Mouse (Mus musculus) neutrophil, adult 83 days (primary cell): Measurements from ENCODE around the gene Nckap5l. TPM values are rescaled to one million over a fixed set of nuclear protein-coding genes. Genes with fewer than 3 reads are reported as not detected.

Source experiments
- total RNA-seq, 2 experiments: library from RNA; stranded (reverse); gene quantifications; one replicate each; pipeline ENCODE4 v1.2.4; 2023

Gene Nckap5l
- 1 to 10 TPM; 1.7 to 2.9 TPM for total RNA-seq

GRCm38 (mm10) chr15:99457606-99458401 is at the start of gene Nckap5l:
Nckap5l (minus strand) TSS chr15:99457748.

GRCm38 (mm10) chr15:99474576-99474926 is 17.0 kb upstream of the Nckap5l start, which contains the start of gene Bcdin3d:
Bcdin3d (minus strand) TSS chr15:99474730.

GRCm38 (mm10) chr15:99392486-99393385 is 64.8 kb downstream of the Nckap5l start, which contains the start of gene Tmbim6:
Tmbim6 (plus strand) TSS chr15:99392882.

Other genes with a start within 250 kb of the Nckap5l start
- gene Kcnh3, start 232.9 kb downstream of the Nckap5l start, total RNA-seq = not detected
- gene Mcrs1, start 205.8 kb downstream of the Nckap5l start, total RNA-seq = 10 to 100 TPM; 35.0 to 41.1 TPM
- 1 to 10 TPM; 1.0 to 2.6 TPM for gene Prpf40b, start 162.7 kb downstream of the Nckap5l start, total RNA-seq
- not detected for gene Fam186b, start 161.9 kb downstream of the Nckap5l start, total RNA-seq
- gene Fmnl3, start 87.3 kb downstream of the Nckap5l start, total RNA-seq = 10 to 100 TPM; 43.9 to 48.0 TPM
- 100 to 1,000 TPM; 519 to 548 TPM for gene Tmbim6, start 64.9 kb downstream of the Nckap5l start, total RNA-seq
- gene Bcdin3d, start 17.0 kb upstream of the Nckap5l start, total RNA-seq = 1 to 10 TPM; 4.8 to 6.1 TPM
- gene Faim2, start 70.4 kb upstream of the Nckap5l start, total RNA-seq = 1 to 10 TPM in 1 of 2 experiments, under 1 TPM in 1; 0.39 to 1.2 TPM
- gene Aqp2, start 121.3 kb upstream of the Nckap5l start, total RNA-seq = not detected
- gene Aqp5, start 133.0 kb upstream of the Nckap5l start, total RNA-seq = not detected
- not detected for gene Aqp6, start 143.7 kb upstream of the Nckap5l start, total RNA-seq
- 10 to 100 TPM; 88.7 to 95.9 TPM for gene Racgap1, start 193.9 kb upstream of the Nckap5l start, total RNA-seq
- gene Asic1, start 212.6 kb upstream of the Nckap5l start, total RNA-seq = under 1 TPM in 1 of 2 experiments, not detected in 1; 0.11 TPM
- 10 to 100 TPM; 16.6 to 18.7 TPM for gene Smarcd1, start 244.4 kb upstream of the Nckap5l start, total RNA-seq
- 1 to 10 TPM in 1 of 2 experiments, not detected in 1; 1.6 TPM for gene Gm17349, start 247.7 kb upstream of the Nckap5l start, total RNA-seq